Mouse (Mus musculus): ENCODE measurements at regions not wholly inside any gene's neighbourhood (a gene's known extent, or its start where the extent isn't known, plus 50 kb on each side); places are given as distances from the start of the nearest gene placed in this dataset.

DNA sequence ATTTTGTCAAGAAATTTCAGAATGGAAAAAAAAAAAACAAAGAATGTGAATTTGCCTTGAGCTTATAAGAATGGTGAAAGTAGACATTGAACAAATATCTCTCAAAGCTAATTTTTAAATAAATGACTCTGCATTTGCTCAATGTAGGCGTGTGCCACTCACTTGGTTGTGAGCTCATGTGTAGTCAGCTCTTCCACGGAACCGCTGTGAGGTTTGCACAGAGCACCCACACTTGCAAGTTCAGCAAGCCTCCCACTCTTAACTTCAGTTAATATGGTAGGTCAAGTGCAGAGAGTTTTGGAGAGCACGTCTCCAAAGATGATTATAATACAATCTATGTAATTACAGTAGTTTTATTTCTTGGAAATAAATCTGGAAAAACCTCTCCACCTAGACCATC is 479.9 kb upstream of the Mef2c start:
- DNase-seq (ENCODE audit: low spot score in 2 of 2), result no peak

DNA sequence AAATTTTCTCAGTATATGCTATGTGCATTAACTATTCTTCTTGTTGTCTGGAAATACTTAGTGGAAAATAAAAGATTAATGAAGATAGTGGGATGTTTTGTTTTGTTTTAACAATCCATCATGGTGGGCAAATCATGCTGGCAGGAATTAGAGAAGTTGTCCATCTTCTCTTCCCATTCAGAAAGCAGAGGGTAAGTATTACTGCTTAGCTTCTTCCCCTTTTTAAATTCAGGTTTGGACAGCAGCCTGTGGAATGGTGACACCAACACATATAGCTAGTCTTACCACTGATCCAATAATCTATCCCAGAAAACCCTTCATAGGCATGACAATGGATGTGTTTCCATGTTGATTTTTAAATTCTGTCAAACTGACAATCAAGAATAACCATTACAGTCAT is 467.9 kb upstream of the Mef2c start:
- no peak for DNase-seq (ENCODE audit: low spot score in 2 of 2)

DNA sequence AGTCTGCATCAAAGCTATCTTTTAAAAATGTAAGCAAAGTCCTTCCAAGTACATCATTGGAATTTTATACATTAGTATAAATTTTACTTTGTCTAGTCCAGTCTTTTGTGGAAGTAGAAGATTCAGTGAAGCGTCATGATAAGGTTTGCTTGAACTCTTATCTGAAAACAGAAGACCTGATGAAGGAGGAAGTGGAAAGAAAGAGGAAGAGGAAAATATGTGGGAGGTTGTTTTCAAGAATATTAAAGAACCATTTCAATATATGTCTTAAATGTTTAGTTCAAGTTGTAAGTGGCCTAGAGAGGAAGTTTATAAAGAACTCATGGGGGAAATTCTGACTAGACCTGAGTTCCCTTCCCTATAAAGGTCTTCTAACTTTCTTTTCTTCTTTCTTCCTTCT is 462.3 kb upstream of the Mef2c start:
- DNase-seq (ENCODE audit: low spot score in 2 of 2), result no peak

DNA sequence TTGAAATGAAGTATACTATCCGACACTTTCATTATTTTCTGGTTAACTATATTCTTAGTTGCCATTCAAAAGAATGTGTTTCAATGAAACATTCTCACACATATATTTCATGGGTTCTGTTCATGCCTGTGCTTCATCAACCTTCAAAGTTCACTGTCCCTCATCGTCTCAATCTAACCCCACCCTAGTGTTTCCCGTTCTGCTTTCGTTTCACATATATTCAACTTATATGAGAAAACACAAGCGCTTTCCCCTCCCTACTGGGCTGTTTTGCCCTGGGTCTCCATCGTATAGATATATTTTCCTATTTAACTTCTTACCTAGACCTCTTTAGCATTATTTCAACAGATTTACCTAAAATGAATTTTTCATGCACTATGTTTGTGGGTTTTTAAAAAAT is 458.3 kb upstream of the Mef2c start:
- DNase-seq (ENCODE audit: low spot score in 2 of 2), result no peak

DNA sequence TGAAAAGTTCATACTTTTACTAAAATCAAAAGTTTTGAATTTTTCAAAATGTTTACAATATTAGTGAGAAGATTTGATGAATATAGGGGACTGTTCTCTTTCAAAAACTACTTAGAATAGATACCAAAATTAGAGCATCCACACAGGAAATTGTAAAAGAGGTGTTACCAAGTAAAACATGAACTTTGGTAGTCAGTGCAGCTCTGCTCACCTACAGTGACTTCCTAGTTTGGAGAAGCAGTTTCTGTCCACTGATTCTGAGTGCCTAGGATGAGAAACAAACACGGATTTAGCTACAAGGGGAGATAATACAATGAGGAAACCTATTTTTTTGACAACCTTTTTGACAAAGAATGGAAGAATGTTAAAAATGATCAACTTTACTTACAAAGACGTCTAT is 457.9 kb upstream of the Mef2c start:
- DNase-seq (ENCODE audit: low spot score in 2 of 2), result no peak

DNA sequence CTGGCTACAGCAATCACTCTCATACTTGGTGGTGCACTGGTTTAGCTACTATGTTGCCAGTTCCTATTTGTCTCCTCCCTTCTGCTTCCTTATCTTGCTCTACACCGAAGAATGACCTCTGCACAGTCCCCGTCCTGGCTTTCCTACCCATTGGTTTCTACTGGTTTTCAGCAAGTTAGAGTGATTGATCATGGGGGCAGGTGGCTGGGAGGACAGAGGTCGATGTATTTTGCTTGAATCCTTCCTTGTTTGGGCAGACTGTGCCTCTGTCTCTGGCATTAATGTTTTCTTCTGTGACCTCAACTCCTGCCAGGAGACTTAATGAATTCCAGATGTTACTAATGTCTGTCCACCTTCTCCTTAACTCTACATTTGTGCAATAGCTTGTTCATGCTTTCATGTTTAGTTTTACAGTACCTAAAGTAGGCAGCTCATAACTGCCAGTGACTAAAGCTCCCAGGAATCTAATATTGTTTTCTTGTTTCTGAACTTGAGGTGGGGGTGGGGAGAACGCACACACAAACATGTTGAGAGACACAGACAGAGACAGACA is 457.2 kb upstream of the Mef2c start:
- DNase-seq (ENCODE audit: low spot score in 2 of 2), result no peak

DNA sequence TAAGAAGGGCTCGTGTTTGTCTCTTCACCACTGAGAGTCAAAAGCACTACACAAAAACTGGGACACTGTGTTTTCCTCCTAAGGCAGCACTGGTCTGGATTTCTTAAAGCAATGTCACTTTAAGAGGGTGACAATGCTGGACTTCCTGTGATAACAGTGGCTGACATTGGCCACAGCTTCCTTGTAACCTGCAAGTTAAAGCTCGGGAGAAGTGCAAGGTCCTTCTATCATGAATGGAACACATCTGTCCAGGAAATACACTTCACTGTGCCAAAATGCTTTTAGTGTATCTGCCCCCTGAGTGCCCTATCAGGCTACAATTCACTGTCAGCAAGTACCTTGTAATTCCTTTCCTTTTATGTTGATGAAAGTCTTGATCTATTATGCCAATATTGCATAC is 448.0 kb upstream of the Mef2c start:
- DNase-seq (ENCODE audit: low spot score in 2 of 2), result no peak

DNA sequence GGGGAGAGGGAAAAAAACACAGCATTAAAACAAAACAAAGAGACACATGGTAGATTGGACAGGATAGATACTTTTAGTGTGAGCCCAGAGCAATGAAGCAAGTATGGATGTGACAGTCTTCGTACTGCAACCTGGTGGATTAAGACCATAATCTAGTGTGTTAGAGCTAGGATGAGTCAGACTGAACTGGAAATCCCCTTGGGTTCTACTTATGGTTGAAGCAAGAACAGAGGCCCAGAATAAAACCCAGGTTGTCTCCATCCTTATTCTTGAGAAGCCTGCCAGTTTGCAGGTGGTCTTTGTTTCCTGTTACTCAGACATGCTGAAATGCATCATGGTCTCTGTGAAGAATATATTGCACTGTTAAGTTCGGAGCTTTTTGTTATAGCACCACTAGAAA is 447.4 kb upstream of the Mef2c start:
- no peak for DNase-seq (ENCODE audit: low spot score in 2 of 2)

DNA sequence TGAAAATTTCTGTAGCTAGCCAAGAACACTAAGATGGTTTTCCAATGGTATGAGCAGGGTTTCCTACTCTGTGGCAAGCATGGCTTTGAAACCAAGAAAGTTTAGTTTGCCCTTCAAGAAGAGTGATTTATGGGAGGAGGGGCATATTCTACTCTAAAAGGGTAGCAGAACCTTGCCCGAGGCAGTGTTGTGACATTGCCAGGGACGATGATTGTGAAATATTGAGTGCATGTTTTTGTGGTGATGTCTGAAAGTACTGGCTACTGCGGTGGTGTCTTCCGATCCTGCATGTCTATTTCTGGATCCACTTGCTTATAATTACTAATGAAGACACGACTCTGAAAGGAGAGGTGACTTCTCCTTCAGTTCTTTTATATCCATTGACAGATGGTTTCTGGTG is 439.1 kb upstream of the Mef2c start:
- DNase-seq (ENCODE audit: low spot score in 2 of 2), result no peak

DNA sequence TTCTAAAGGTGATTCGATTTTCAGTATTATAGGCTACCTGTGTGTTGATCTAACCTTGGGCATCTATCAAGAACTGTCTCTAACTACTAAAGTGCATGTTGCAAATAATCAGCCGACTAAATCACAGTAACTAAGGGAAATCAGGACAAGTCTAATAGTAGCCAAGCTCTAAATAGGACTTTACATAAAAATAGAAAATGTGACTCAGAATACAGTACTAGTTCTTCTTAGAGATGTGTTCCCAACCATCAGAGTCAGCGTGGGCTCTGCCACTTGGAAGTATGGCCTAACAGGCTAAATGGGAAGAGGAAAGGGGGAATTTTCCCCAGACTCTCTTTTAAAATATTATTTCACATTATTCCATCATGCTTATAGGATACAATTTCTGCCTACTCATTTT is 438.6 kb upstream of the Mef2c start:
- DNase-seq (ENCODE audit: low spot score in 2 of 2), result no peak

DNA sequence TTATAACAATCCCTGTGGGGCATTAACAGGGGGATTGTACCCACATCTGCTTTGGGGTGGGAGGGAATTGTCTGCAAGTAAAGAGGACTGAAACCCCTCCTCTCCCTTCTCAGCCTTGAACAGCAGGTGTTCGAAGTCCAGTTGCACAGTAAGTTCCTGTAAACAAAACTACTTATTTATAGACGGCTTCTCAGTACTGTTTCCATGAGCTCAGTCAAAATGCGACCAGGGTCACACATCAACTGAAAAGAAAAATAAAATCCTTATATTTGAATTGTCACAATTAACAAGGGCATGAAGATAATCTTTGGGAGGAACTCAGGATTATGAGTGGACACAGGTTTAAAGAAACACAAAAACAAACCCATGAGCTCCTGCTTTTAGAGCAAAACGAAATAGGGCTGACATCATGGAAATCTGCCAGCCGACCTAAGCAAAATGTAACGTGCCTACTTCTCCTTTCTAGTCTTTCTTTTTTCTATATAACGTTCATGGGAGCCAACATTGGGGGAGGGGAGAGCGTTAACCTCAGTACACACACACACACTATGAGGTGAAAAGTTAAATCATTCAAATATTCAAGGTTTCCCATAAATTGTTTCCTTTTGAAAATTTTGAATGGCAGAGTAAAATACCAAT is 437.6 kb upstream of the Mef2c start:
- peak in 1 of 2 experiments; percentile 35 for DNase-seq (ENCODE audit: low spot score in 2 of 2)

DNA sequence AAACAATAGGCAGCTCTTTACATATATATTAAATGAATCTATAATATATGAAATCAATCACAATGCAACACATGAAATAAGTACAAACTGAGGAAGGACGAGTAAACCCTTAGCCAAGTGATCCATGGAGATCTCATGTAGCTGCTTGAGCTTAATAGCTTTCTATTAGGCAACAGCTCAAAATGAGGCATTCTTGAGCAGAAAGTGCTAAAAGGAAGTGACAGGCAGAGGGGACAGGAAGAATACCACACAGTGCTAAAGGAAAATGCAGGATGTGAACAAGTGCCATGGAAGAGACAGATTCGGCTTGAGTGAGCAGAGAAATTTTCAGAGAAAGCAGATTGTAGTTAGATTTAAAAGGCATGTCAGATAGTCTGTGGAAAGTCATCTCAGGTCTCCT is 436.3 kb upstream of the Mef2c start:
- no peak for DNase-seq (ENCODE audit: low spot score in 2 of 2)

DNA sequence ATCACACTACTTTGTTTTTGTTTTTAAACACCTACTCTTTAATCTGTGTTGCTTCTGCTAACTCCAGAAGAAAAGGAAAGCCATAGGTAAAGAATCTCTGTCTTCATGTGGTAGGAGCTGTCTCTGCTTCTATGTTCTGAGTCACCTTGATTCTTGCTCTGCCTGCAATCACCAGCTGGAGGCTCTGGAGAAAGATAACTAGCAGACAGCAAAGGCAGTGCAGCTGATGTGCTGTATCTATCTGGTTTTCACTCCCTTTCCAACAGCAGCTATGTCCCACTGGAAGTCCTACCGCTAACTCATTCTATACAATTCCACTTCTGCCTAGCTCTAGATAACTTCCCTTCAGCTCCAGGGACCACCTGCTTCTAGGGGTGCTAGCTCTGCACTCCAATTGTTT is 435.2 kb upstream of the Mef2c start:
- no peak for DNase-seq (ENCODE audit: low spot score in 2 of 2)

DNA sequence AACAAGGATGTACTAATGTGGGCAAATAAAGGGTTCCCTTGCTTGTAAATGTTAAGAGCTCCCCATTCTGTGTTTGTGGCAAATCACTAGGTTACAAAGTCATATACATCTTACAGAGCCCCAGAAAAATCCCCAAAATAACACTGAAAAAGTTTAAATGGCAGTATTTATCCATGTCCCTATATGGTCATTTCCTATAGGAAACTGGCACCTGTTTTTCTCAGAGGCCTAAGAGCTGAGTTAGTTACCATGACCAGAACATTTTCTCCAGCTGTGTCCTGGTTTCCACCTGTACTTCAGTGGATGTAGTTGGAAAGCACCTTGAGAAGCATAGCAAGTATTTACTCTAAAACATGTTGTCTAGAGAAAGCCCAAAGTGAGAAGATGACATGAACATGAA is 434.5 kb upstream of the Mef2c start:
- DNase-seq (ENCODE audit: low spot score in 2 of 2), result no peak

DNA sequence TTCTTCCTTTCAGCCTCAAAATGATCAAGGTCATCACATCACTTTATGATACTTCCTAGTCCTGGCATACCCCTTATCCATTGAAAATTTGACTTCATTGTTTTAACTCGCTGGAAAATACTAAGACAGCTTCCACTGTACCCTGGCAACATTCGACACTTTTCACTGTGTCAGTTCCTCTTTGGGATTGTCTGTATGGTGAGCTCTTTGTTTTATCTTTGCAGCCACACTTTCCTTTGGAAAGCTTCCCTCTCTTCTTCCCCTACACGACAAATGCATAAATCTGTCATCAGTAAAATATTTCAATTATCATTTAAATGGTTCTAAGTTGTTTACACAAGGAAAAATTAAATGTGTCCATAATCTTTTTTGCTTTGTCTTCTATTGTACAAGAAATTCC is 431.8 kb upstream of the Mef2c start:
- DNase-seq (ENCODE audit: low spot score in 2 of 2), result no peak

DNA sequence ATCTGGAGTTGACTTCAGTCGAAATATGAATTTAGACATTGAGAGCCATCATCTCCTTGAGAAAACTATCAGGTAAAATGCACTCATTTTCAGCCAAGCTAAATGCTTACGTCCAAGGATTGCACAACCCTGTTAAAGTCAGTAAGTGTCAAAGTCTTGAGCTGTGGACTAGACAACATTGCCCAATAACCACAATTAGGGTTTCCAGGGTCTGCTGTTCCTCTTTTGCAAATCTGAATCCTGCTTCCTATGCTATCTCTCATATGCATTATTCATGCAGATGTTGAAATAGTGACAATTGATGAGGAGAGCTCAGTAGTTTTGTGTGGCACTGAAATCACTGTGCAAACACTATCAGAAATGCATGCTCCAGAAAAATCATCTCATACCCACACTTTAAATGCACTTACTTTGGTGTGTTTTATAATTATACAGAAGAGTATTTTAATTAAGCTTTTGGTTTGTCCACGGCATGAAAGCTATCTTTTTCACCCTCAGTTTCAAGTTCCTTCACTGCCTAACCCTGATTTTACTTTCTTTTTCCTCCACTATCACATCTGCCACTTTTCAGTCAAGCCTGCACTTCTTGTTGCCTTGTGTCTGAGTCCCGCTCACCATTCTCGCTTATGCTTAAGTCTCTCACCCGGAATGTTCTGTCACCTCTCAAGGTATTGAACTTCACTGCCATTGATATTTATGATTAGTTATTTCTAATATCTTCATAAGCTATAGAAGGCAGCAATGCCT is 429.4 kb upstream of the Mef2c start:
- DNase-seq (ENCODE audit: low spot score in 2 of 2), result no peak

DNA sequence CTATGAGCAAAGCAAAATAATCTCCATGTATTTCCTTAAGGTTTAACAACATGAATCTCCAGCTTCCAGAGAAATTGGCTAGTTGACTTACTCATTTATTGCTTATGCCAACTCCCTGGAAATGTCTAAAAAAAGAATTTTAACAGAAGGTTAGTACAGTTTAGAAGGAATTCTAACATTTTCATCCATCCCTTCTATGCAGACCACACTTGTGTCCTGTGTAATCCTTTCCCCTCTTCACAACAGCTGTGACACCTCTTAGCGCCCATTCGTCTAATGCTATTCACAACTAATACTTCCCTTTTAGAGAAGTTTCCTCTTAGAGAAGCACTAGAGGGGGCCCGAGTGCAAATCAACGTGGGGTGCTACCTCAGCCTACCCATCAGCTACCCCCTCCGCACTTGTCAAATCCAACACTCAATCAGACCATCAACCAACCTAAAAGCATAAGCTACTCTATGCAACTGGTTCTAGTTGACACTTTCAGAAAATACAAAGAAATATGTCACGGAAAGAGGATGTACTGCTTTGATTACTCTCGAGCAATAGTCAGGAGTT is 428.4 kb upstream of the Mef2c start:
- DNase-seq (ENCODE audit: low spot score in 2 of 2), result peak in 1 of 2 experiments; percentile 51

DNA sequence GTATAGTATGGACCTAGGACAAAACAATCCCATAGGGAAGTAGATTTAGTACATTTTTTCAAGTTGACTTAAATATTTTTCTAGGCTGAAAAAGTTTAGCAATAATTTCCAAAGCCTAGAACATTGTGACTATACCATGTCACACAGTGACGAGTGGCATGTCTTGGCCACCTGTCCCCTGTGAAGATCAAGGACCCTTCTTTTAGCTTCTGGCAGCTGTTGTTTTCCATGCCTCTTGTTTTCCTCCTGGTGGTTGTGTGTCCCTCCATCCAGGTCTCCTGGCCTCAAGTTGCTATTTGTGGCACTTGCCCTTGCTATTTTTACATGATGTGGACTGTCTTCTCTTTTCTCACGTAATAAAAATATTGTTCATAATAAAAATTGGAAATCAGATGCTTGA is 427.2 kb upstream of the Mef2c start:
- DNase-seq (ENCODE audit: low spot score in 2 of 2), result no peak

DNA sequence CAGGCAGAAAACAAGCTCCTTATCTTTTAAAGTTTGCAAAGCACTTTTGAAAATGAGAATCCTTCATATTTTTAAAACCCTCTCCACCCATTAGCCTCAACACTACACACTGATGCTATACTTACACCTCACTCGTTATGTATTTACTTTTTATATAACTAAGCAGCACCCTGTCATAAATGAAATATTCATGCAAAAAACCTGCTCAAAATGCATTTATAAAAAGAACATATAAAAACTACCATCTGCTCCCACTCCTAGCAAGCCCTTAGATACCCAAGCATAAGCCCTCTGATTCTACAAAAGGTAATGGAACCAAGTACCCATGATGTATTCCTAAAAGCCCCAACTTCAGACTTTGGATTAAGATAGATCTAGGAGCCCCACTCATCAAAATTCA is 426.7 kb upstream of the Mef2c start:
- DNase-seq (ENCODE audit: low spot score in 2 of 2), result no peak

DNA sequence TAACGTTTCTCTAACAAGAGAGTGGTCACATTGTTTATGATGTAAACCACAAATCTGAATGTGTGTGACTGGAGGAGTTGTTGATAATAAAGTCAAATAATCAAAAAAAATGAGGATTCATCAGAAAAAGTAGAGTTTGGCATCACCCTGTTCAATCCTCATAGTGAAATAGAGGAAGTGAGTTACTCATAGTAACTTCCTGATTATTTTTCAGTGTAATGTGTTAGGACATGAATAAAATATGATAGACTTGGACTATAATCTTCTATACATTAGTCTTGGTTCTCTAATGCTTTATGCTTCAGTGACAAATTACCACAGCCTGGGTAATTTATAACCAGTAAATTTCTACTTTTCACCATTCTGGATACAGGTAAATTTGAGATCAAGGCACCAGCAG is 424.5 kb upstream of the Mef2c start:
- DNase-seq (ENCODE audit: low spot score in 2 of 2), result no peak

DNA sequence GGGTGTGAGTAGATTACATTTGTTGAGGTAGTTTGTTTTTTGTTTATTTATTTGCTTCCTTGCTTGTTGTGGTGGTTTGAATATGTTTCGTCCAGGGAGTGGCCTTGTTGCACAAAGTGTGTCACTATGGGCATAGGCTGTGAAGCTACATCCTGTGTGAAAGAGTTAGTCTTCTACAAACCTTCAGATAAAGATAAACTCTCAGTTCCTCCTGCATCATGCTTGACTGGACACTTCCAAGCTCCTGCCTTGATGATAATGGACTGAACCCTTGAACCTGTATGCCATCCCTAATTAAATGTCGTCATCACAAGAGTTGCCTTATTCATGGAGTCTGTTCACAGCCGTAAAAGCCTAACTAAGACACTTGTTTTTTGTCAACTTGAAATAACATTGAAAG is 418.9 kb upstream of the Mef2c start:
- no peak for DNase-seq (ENCODE audit: low spot score in 2 of 2)

DNA sequence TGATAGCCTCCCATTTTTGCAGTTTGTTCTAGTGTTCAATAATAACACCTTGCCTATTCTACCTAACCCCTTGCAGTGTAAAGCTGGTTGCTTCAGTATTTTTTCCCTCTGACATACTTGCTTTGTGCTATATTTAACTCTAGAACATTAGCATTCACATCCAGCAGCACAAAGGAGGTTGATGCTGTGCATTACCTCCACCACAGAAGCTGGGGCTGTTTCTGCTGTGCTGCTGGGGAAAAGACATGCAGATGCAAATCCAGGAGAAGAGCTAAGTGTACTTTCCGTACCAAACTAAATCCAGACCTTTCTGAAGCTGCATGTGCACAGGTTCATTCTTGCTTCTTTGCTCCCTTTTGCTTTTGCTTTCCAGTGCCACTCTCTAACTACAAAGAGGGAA is 403.9 kb upstream of the Mef2c start:
- DNase-seq (ENCODE audit: low spot score in 2 of 2), result no peak

DNA sequence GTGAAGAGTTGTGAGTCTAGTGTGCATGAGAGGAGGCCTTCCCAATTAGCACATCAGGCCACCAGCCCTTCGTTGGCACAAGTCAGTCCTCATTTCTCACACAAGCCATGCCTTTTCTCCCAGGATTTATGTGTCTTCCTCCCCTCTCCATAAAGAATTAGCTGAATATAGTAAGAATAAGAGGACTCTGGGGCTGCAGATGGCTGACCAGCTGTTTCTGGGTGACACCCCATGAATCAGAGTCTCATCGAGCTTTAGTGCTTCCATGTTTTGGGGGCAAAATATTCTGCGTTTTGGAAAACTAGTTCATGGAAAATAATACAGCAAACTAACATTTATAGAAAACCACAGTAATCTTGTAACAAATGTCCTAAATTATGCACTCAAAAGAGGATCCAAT is 393.2 kb upstream of the Mef2c start:
- no peak for DNase-seq (ENCODE audit: low spot score in 2 of 2)

Data from spleen, postnatal 14 days (tissue).